Mouse (Mus musculus): ENCODE measurements around the gene Tnfrsf26. TPM values are rescaled to one million over a fixed set of nuclear protein-coding genes. Genes with fewer than 3 reads are reported as not detected.

Gene Tnfrsf26
- polyA plus RNA-seq, 1 experiment, result 0.05 TPM

- 15% methylated on average over 4 of the region's 4 CpGs for WGBS
- Histone ChIP-seq H3K27me3 (ENCODE audit: control insufficient read depth, insufficient read depth, low read length) (no peaks in the 10 kb centered on the region), H3K27ac (ENCODE audit: insufficient read depth, low read length) (no peak overlapping the region), H3K4me1 (ENCODE audit: control insufficient read depth, insufficient read depth, low read length) (peaks cover 3% of the 10 kb centered on the region; the same call in 1 of the 2 replicates), H3K4me3 (replicated peaks; ENCODE audit: insufficient read depth, low read depth, low read length) (no peak overlapping the region)
- peak; percentile 57 to 80 for DNase-seq
- TF ChIP-seq POLR2A (IDR thresholded peaks at IDR 0.05; ENCODE audit: borderline replicate concordance, insufficient read depth, low read length) (no peak), CTCF (IDR thresholded peaks at IDR 0.05; ENCODE audit: borderline replicate concordance, insufficient read depth, low read depth, low read length) (no peak)
Observed at GRCm38 (mm10) chr7:143588006-143588405, 40.5 kb downstream of the Tnfrsf26 start.

DNA sequence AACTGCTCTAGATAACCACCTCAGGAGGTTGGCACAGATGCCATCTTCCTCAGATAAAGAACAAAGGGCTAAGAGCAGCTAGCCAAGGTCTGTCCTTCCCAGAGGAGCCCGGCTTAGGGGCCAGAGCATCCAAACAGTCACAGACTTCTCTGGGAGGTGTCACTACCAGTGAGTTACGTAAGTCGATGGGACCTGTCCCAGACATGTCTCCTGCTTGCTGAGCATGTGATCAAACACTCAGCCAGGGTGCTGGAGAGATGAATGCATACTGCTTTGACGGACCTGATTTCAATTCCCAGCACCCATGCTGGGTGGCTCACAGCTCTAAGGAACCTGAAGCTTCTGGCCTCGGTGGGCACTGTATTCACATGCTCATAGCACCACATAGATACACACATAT lies 40.9 kb downstream of the Tnfrsf26 start:
- Histone ChIP-seq H3K27ac (ENCODE audit: insufficient read depth, low read length) (no peak overlapping the region), H3K27me3 (ENCODE audit: control insufficient read depth, insufficient read depth, low read length) (no peaks in the 10 kb centered on the region), H3K4me3 (replicated peaks; ENCODE audit: insufficient read depth, low read depth, low read length) (no peak overlapping the region), H3K4me1 (ENCODE audit: control insufficient read depth, insufficient read depth, low read length) (peaks cover 3% of the 10 kb centered on the region; the same call in 1 of the 2 replicates)
- DNase-seq, result peak in 1 of 2 experiments; percentile 39
- TF ChIP-seq POLR2A (IDR thresholded peaks at IDR 0.05; ENCODE audit: borderline replicate concordance, insufficient read depth, low read length) (no peak), CTCF (IDR thresholded peaks at IDR 0.05; ENCODE audit: borderline replicate concordance, insufficient read depth, low read depth, low read length) (no peak)
- WGBS, result 56% methylated on average over 5 of the region's 5 CpGs

- peaks cover 3% of the 10 kb centered on the region; the same call in 1 of the 2 replicates for H3K4me1 ChIP-seq (ENCODE audit: control insufficient read depth, insufficient read depth, low read length)
- TF ChIP-seq POLR2A (IDR thresholded peaks at IDR 0.05; ENCODE audit: borderline replicate concordance, insufficient read depth, low read length) (no peak), CTCF (IDR thresholded peaks at IDR 0.05; ENCODE audit: borderline replicate concordance, insufficient read depth, low read depth, low read length) (peak; percentile 71)
- no peaks in the 10 kb centered on the region for H3K27me3 ChIP-seq (ENCODE audit: control insufficient read depth, insufficient read depth, low read length)
- H3K4me3 ChIP-seq (replicated peaks; ENCODE audit: insufficient read depth, low read depth, low read length), result no peak overlapping the region
- peak; percentile 30 to 52 for DNase-seq
- WGBS, result 32% methylated on average over 3 of the region's 3 CpGs
- no peak overlapping the region for H3K27ac ChIP-seq (ENCODE audit: insufficient read depth, low read length)
Observed at GRCm38 (mm10) chr7:143583956-143584355, 44.6 kb downstream of the Tnfrsf26 start.

DNA sequence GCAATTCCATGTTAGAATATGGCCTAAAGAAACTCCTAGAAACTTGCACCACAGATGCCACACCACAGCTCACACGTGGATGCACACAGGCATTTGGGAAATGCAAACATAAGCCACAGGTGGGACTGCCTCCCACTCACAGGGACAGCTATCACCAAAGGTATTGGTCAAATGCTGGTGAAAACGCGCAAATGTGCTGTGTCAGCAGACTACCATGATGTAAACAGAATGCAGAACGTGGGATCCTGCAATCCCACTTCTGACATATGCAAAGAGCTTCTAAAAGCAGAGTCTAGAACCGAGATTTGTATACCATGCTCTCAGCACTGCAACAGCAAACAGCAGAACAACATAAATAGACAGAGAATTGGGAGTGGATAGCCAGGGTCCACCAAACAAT lies 45.5 kb downstream of the Tnfrsf26 start:
- Histone ChIP-seq H3K27me3 (ENCODE audit: control insufficient read depth, insufficient read depth, low read length) (no peaks in the 10 kb centered on the region), H3K4me1 (ENCODE audit: control insufficient read depth, insufficient read depth, low read length) (no peaks in the 10 kb centered on the region; the same call in 1 of the 2 replicates), H3K4me3 (replicated peaks; ENCODE audit: insufficient read depth, low read depth, low read length) (no peak overlapping the region), H3K27ac (ENCODE audit: insufficient read depth, low read length) (no peak overlapping the region)
- 92% methylated on average over 5 of the region's 5 CpGs for WGBS
- TF ChIP-seq CTCF (IDR thresholded peaks at IDR 0.05; ENCODE audit: borderline replicate concordance, insufficient read depth, low read depth, low read length) (no peak), POLR2A (IDR thresholded peaks at IDR 0.05; ENCODE audit: borderline replicate concordance, insufficient read depth, low read length) (no peak)
- no peak for DNase-seq

DNA sequence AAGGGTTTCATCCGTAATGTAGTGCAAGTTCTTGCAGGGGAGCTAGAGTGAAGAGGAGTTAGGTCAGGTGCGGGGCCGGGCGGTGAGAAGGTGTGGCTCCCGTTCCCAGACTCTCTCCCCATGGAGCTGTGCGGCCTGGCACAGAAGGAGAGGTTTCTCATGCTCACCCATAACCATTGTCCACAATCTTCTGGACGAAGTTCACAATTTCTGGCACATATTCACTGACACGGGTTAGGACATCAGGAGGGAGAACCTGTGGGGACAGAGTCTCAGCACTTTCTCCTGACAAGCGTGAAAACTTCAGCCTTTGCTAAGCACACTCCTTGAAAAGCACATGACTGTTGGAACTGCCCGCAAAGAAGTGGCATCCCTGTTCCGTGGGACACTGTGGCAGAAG lies 52.8 kb downstream of the Tnfrsf26 start:
- 94% methylated on average over 11 of the region's 11 CpGs for WGBS
- no peaks in the 10 kb centered on the region for H3K27me3 ChIP-seq (ENCODE audit: control insufficient read depth, insufficient read depth, low read length)

DNA sequence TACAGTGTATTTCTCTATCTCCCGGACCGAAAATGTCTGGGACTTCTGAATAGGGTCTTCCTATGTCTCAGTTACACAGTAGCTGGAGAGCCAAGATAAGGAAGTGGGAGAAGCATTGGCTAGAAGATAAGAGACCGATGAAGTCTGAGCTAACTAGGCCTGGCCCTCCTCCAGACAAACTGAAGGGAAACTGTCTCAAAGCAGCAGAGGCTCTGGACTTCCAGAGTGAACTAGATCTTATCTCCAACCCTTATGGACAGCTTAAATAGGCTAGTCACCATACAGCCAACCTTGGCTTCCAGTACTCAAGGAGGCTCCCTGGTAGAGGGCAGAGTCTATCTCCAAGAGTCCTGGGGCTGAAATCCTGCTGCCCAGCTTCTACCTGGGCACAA lies 62.9 kb downstream of the Tnfrsf26 start:
- WGBS, result 98% methylated on average over 3 of the region's 3 CpGs
- no peak for DNase-seq
- no peaks in the 10 kb centered on the region for H3K27me3 ChIP-seq (ENCODE audit: control insufficient read depth, insufficient read depth, low read length)
- TF ChIP-seq POLR2A (IDR thresholded peaks at IDR 0.05; ENCODE audit: borderline replicate concordance, insufficient read depth, low read length), result no peak
- TF ChIP-seq CTCF (IDR thresholded peaks at IDR 0.05; ENCODE audit: borderline replicate concordance, insufficient read depth, low read depth, low read length), result no peak
- H3K4me3 ChIP-seq (replicated peaks; ENCODE audit: insufficient read depth, low read depth, low read length), result no peak overlapping the region
- H3K27ac ChIP-seq (ENCODE audit: insufficient read depth, low read length), result no peak overlapping the region
- no peaks in the 10 kb centered on the region for H3K4me1 ChIP-seq (ENCODE audit: control insufficient read depth, insufficient read depth, low read length)

More for the DNA sequence above, 52.8 kb downstream of the Tnfrsf26 start:
- DNase-seq, result no peak
- Histone ChIP-seq H3K27ac (ENCODE audit: insufficient read depth, low read length) (no peak overlapping the region), H3K4me3 (replicated peaks; ENCODE audit: insufficient read depth, low read depth, low read length) (no peak overlapping the region), H3K4me1 (ENCODE audit: control insufficient read depth, insufficient read depth, low read length) (no peaks in the 10 kb centered on the region; the same call in 1 of the 2 replicates)
- TF ChIP-seq POLR2A (IDR thresholded peaks at IDR 0.05; ENCODE audit: borderline replicate concordance, insufficient read depth, low read length) (no peak), CTCF (IDR thresholded peaks at IDR 0.05; ENCODE audit: borderline replicate concordance, insufficient read depth, low read depth, low read length) (no peak)

- WGBS, result 83% methylated on average over 6 of the region's 6 CpGs
- DNase-seq, result no peak
Observed at GRCm38 (mm10) chr7:143565015-143565647, 63.4 kb downstream of the Tnfrsf26 start.

GRCm38 (mm10) chr7:143563787-143564186 lies 64.7 kb downstream of the Tnfrsf26 start:
- no peak for DNase-seq
- TF ChIP-seq CTCF (IDR thresholded peaks at IDR 0.05; ENCODE audit: borderline replicate concordance, insufficient read depth, low read depth, low read length) (no peak), POLR2A (IDR thresholded peaks at IDR 0.05; ENCODE audit: borderline replicate concordance, insufficient read depth, low read length) (no peak)
- no peaks in the 10 kb centered on the region for H3K27me3 ChIP-seq (ENCODE audit: control insufficient read depth, insufficient read depth, low read length)
- 94% methylated on average over 5 of the region's 5 CpGs for WGBS
- H3K27ac ChIP-seq (ENCODE audit: insufficient read depth, low read length), result no peak overlapping the region
- no peak overlapping the region for H3K4me3 ChIP-seq (replicated peaks; ENCODE audit: insufficient read depth, low read depth, low read length)
- H3K4me1 ChIP-seq (ENCODE audit: control insufficient read depth, insufficient read depth, low read length), result no peaks in the 10 kb centered on the region

More at GRCm38 (mm10) chr7:143565015-143565647, 63.4 kb downstream of the Tnfrsf26 start:
- Histone ChIP-seq H3K4me1 (ENCODE audit: control insufficient read depth, insufficient read depth, low read length) (no peaks in the 10 kb centered on the region), H3K27me3 (ENCODE audit: control insufficient read depth, insufficient read depth, low read length) (no peaks in the 10 kb centered on the region), H3K27ac (ENCODE audit: insufficient read depth, low read length) (no peak overlapping the region), H3K4me3 (replicated peaks; ENCODE audit: insufficient read depth, low read depth, low read length) (no peak overlapping the region)
- TF ChIP-seq CTCF (IDR thresholded peaks at IDR 0.05; ENCODE audit: borderline replicate concordance, insufficient read depth, low read depth, low read length) (no peak), POLR2A (IDR thresholded peaks at IDR 0.05; ENCODE audit: borderline replicate concordance, insufficient read depth, low read length) (no peak)

Other genes with a start within 250 kb of the Tnfrsf26 start
- gene Cdkn1c, start 167.7 kb downstream of the Tnfrsf26 start, polyA plus RNA-seq (2012; rRNA removed), result 8.2 and 12.4 TPM in 2 replicates
- gene Slc22a18, start 155.0 kb downstream of the Tnfrsf26 start, polyA plus RNA-seq (2012; rRNA removed), result 0.87 and 0.90 TPM in 2 replicates
- not detected in 2 replicates for gene Phlda2, start 125.6 kb downstream of the Tnfrsf26 start, polyA plus RNA-seq (2012; rRNA removed)
- 164 and 185 TPM in 2 replicates for gene Nap1l4, start 79.6 kb downstream of the Tnfrsf26 start, polyA plus RNA-seq (2012; rRNA removed)
- gene Cars, start 28.6 kb downstream of the Tnfrsf26 start, polyA plus RNA-seq (2012; rRNA removed), result 46.2 and 50.1 TPM in 2 replicates
- 3.6 and 3.8 TPM in 2 replicates for gene Tnfrsf22, start 20.9 kb upstream of the Tnfrsf26 start, polyA plus RNA-seq (2012; rRNA removed)
- 1.5 and 3.1 TPM in 2 replicates for gene Tnfrsf23, start 57.1 kb upstream of the Tnfrsf26 start, polyA plus RNA-seq (2012; rRNA removed)
- 32.4 and 35.6 TPM in 2 replicates for gene Osbpl5, start 128.3 kb upstream of the Tnfrsf26 start, polyA plus RNA-seq (2012; rRNA removed)
- not detected in 2 replicates for gene Mrgprg, start 138.3 kb upstream of the Tnfrsf26 start, polyA plus RNA-seq (2012; rRNA removed)
- 4.0 and 4.4 TPM in 2 replicates for gene Mrgpre, start 155.8 kb upstream of the Tnfrsf26 start, polyA plus RNA-seq (2012; rRNA removed)
- 10.8 and 12.5 TPM in 2 replicates for gene Nadsyn1, start 194.1 kb upstream of the Tnfrsf26 start, polyA plus RNA-seq (2012; rRNA removed)
- 70.7 and 79.2 TPM in 2 replicates for gene Dhcr7, start 194.4 kb upstream of the Tnfrsf26 start, polyA plus RNA-seq (2012; rRNA removed)
- not detected in 2 replicates for gene Gm498, start 238.1 kb upstream of the Tnfrsf26 start, polyA plus RNA-seq (2012; rRNA removed)